Mouse (Mus musculus) forebrain, embryonic 15.5 days (tissue): ENCODE results near the gene Gm5460. TPM values are rescaled to one million over a fixed set of nuclear protein-coding genes. Genes with fewer than 3 reads are reported as not detected.

Experiments
- ATAC-seq: fragments of 200-750 bp; cut with Nextera tagmentation; replicated peaks from 2 replicates; pipeline ENCODE4 v1.8.0; 2017; ENCODE audit warnings: mild to moderate bottlenecking, moderate TSS enrichment, moderate library complexity
- H3K27ac ChIP-seq: fragments of 300-500 bp; sonication (generic); replicated peaks from 2 replicates; pipeline ENCODE4 v1.5.1; 2015; ENCODE audit warnings: mild to moderate bottlenecking, inconsistent platforms
- H3K27me3 ChIP-seq: fragments of 300-500 bp; sonication (generic); 2 replicates; pipeline ENCODE4 v1.6.1; 2015; ENCODE audit warnings: inconsistent platforms
- H3K36me3 ChIP-seq: fragments of 300-500 bp; sonication (generic); 2 replicates; pipeline ENCODE4 v1.6.1; 2015; ENCODE audit warnings: mild to moderate bottlenecking, inconsistent platforms
- H3K4me1 ChIP-seq: fragments of 300-500 bp; sonication (generic); 2 replicates; pipeline ENCODE4 v1.6.1; 2015; ENCODE audit warnings: inconsistent platforms
- H3K4me2 ChIP-seq: fragments of 300-500 bp; sonication (generic); replicated peaks from 2 replicates; pipeline ENCODE4 v1.6.1; 2015; ENCODE audit warnings: mild to moderate bottlenecking, inconsistent platforms
- H3K4me3 ChIP-seq: fragments of 300-500 bp; sonication (generic); 2 replicates; pipeline ENCODE4 v1.5.1; 2015; ENCODE audit warnings: mild to moderate bottlenecking, inconsistent platforms
- H3K9ac ChIP-seq: fragments of 300-500 bp; sonication (generic); replicated peaks from 2 replicates; pipeline ENCODE4 v1.6.1; 2015; ENCODE audit warnings: mild to moderate bottlenecking, inconsistent platforms
- H3K9me3 ChIP-seq: fragments of 300-500 bp; sonication (generic); 2 replicates; pipeline ENCODE4 v1.6.1; 2016; ENCODE audit warnings: inconsistent platforms
- WGBS: fragments of 180-500 bp; shearing (Covaris S2); methylation state at CpG from one replicate; pipeline ENCODE4 v1.1.7; 2015; ENCODE audit warnings: mixed read lengths; 5-methylcytosine and 5-hydroxymethylcytosine counted together
- polyA plus RNA-seq: library from polyadenylated mRNA; unstranded; fragments of >200 nt; fragmentation: Nextera tagmentation; extraction: Ambion mirVana; gene quantifications from 2 replicates; pipeline ENCODE4 v1.2.1, GENCODE M21; 2015

Gene Gm5460
- not detected in 2 replicates for polyA plus RNA-seq

DNA sequence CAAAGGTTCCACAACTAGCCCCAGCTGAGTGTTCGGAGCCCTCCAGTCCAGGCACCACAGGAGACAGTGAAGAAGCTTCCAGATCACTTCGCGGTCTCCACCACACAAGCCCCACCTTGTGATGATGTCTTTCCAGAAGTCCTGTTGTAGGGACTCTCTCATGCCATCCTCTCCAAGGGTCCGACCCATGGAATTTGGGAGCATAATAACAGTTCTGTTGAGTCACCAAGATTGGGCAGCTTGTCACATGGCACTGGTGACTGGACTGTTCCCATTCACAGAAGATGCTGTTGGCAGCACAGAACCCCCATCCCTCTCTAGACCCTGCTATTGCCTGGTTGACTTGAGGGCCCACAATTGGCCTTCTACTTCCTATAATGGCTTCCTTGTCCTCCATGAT is at the start of gene Gm5460:
Gene Gm5460 (plus strand): TSS at position 378 of the 400 bp plus-strand sequence.
- no peak for ATAC-seq

GRCm38 (mm10) chr14:33972679-33973078 is 43.9 kb upstream of the Gm5460 start:
- Histone ChIP-seq H3K9me3 (no peaks in the 10 kb centered on the region), H3K27me3 (no peaks in the 10 kb centered on the region), H3K4me3 (no peak overlapping the region), H3K4me1 (no peaks in the 10 kb centered on the region), H3K4me2 (no peak overlapping the region), H3K27ac (no peak overlapping the region), H3K36me3 (no peaks in the 10 kb centered on the region), H3K9ac (no peak overlapping the region)
- 52% methylated on average over 7 of the region's 7 CpGs for WGBS
- no peak for ATAC-seq

More for the DNA sequence above, at the start of gene Gm5460:
- H3K4me2 ChIP-seq: no peak within 1 kb of the TSS
- H3K27me3 ChIP-seq: no peaks in the 10 kb centered on the region
- H3K9me3 ChIP-seq: no peaks in the 10 kb centered on the region
- no peaks in the 10 kb centered on the region for H3K4me1 ChIP-seq
- H3K27ac ChIP-seq: no peak within 1 kb of the TSS
- H3K4me3 ChIP-seq: no peak within 1 kb of the TSS
- no peaks in the 10 kb centered on the region for H3K36me3 ChIP-seq
- 89% methylated on average over 4 of the region's 4 CpGs for WGBS
- no peak within 1 kb of the TSS for H3K9ac ChIP-seq

- Histone ChIP-seq H3K4me2 (no peak overlapping the region), H3K27me3 (0 out of 2 replicates have a peak, but pooled peaks cover 3% of the 10 kb centered on the region), H3K9me3 (no peaks in the 10 kb centered on the region), H3K27ac (no peak overlapping the region), H3K4me1 (peaks cover 8% of the 10 kb centered on the region), H3K36me3 (no peaks in the 10 kb centered on the region), H3K4me3 (no peak overlapping the region), H3K9ac (no peak overlapping the region)
- no peak for ATAC-seq
- 66% methylated on average over 5 of the region's 5 CpGs for WGBS
Measured at GRCm38 (mm10) chr14:33974752-33975151, 41.8 kb upstream of the Gm5460 start.

DNA sequence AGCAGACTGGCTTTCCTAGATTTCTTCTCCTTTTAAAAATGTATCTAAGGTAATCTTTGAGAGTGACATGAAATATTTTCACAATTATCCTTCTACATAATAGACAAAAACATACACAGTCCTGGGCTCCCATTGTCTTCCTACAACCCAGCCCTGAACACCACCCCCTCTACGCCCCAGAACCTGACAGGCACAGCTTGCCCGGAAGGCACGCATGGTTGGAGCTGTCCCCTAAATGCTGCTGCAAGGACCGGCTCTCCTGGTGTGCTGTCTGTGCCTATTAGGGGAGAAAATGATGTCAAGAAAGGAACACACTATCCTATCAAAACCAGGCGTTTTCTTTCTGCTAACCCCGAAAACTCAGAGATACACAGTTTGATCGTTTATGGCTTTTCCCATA is 38.8 kb upstream of the Gm5460 start:
- Histone ChIP-seq H3K9me3 (no peaks in the 10 kb centered on the region), H3K27me3 (0 out of 2 replicates have a peak, but pooled peaks cover 3% of the 10 kb centered on the region), H3K4me1 (peaks cover 8% of the 10 kb centered on the region), H3K4me3 (no peak overlapping the region), H3K9ac (no peak overlapping the region), H3K27ac (no peak overlapping the region), H3K4me2 (no peak overlapping the region), H3K36me3 (no peaks in the 10 kb centered on the region)
- ATAC-seq: no peak
- 41% methylated on average over 7 of the region's 7 CpGs for WGBS

GRCm38 (mm10) chr14:33978604-33979059 is 37.9 kb upstream of the Gm5460 start, which contains the start of gene Zfp488:
TSS of gene Zfp488 (minus strand) at chr14:33978764.
- H3K4me3 ChIP-seq: peak within 1 kb of the TSS; percentile 40
- H3K9me3 ChIP-seq: no peaks in the 10 kb centered on the region
- 0 out of 2 replicates have a peak, but pooled peaks cover 3% of the 10 kb centered on the region for H3K27me3 ChIP-seq
- H3K4me1 ChIP-seq: peaks cover 8% of the 10 kb centered on the region
- H3K36me3 ChIP-seq: no peaks in the 10 kb centered on the region
- 0 out of 2 replicates have a peak, but pooled peaks have one; percentile 55 for ATAC-seq
- H3K9ac ChIP-seq: peak within 1 kb of the TSS; percentile 32
- no peak within 1 kb of the TSS for H3K27ac ChIP-seq
- WGBS: 2% methylated on average over 25 of the region's 25 CpGs
- peak within 1 kb of the TSS; percentile 77 for H3K4me2 ChIP-seq

DNA sequence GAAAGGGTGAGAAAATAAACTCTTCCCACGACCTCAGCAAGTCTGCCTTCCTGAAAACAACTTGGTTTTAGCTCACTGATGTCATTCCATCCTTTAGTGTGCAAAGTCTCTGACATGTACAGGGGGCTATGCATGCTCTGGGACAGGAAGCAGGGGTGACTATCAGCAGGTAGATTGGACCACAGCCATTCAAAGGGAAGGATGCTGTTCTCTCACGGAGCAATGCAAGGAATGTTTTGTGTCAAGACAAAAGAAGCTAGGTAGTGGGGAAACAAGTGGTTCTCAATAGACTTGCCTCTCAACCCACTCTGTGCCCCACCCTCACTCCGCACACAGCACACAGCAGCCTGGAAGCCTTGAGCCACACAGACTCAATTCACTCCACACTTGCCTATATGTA is 27.4 kb upstream of the Gm5460 start:
- no peaks in the 10 kb centered on the region for H3K4me1 ChIP-seq
- no peak for ATAC-seq
- no peaks in the 10 kb centered on the region for H3K27me3 ChIP-seq
- no peaks in the 10 kb centered on the region for H3K36me3 ChIP-seq
- H3K9ac ChIP-seq: no peak overlapping the region
- no peak overlapping the region for H3K27ac ChIP-seq
- no peak overlapping the region for H3K4me3 ChIP-seq
- 49% methylated on average over 3 of the region's 3 CpGs for WGBS
- H3K4me2 ChIP-seq: no peak overlapping the region
- H3K9me3 ChIP-seq: no peaks in the 10 kb centered on the region

GRCm38 (mm10) chr14:33991971-33992370 is 24.6 kb upstream of the Gm5460 start:
- H3K4me1 ChIP-seq: no peaks in the 10 kb centered on the region
- no peak overlapping the region for H3K27ac ChIP-seq
- ATAC-seq: no peak
- 83% methylated on average over 4 of the region's 4 CpGs for WGBS
- no peak overlapping the region for H3K4me3 ChIP-seq
- H3K4me2 ChIP-seq: no peak overlapping the region
- no peak overlapping the region for H3K9ac ChIP-seq
- no peaks in the 10 kb centered on the region for H3K9me3 ChIP-seq
- no peaks in the 10 kb centered on the region for H3K36me3 ChIP-seq
- no peaks in the 10 kb centered on the region for H3K27me3 ChIP-seq

DNA sequence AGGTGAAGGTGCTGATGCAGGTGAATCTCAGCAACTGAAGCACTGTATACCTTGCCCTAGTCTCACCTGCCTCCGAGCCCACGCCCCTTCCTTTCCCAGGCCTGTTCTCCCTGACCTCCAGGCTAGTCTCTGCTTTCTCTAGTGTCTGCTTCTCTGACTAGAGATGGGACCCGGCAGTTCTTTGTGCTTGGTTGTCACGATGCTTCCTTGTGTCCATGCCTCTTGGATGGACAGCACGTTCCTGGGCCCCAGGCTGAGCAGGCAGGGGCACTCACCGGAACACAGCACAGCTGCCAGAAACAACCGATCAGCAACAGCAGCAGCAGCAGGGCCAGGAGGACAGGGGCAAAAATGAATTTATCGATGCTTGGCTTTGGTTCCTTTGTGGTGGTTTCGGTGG is 23.5 kb upstream of the Gm5460 start:
- no peak for ATAC-seq
- Histone ChIP-seq H3K9ac (no peak overlapping the region), H3K27me3 (no peaks in the 10 kb centered on the region), H3K4me1 (0 out of 2 replicates have a peak, but pooled peaks cover 3% of the 10 kb centered on the region), H3K9me3 (no peaks in the 10 kb centered on the region), H3K4me2 (no peak overlapping the region), H3K36me3 (no peaks in the 10 kb centered on the region), H3K4me3 (no peak overlapping the region), H3K27ac (no peak overlapping the region)
- 91% methylated on average over 9 of the region's 9 CpGs for WGBS

DNA sequence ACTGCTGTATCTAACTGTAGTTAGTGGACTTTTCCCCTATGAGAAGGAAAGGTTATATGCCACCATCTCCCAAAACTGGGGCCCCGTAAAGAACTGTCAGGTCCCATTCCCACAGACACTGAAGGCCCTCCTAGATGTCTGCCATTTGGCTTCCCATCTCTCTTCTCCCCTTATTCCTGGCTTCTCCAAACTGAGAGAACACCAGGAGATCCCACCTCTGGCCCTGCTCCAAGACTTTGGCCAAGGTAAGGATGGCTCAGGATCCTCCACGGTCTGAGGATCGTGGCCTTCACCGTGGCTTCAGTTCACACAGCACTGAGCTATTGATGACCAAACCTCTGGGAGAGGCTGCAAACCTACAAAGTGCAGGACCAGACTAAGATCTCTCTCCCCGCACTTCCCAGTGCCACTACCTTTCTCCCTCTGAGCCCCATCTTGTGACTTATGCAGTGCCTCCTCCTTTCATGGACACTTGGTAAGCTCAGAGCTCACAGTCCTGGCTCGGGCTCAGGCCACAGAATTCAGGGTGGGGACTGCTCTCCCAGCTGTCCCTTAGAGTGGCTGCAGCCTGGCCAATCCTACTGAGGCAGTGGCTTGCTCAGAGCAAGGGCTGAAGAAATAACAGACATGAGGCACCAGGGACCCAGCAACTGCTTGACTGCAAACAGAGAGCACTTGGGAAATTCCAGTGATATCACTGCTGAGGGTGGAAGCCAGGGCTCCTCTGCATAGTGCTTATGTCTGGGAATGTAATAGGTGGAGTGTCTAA is 22.9 kb upstream of the Gm5460 start:
- no peak for ATAC-seq

GRCm38 (mm10) chr14:33997427-33997826 is 19.1 kb upstream of the Gm5460 start:
- H3K9ac ChIP-seq: no peak overlapping the region
- WGBS: 65% methylated on average over 6 of the region's 6 CpGs
- no peak for ATAC-seq
- H3K4me2 ChIP-seq: no peak overlapping the region
- no peak overlapping the region for H3K27ac ChIP-seq
- 0 out of 2 replicates have a peak, but pooled peaks cover 3% of the 10 kb centered on the region for H3K4me1 ChIP-seq
- no peak overlapping the region for H3K4me3 ChIP-seq
- H3K27me3 ChIP-seq: no peaks in the 10 kb centered on the region
- no peaks in the 10 kb centered on the region for H3K9me3 ChIP-seq
- no peaks in the 10 kb centered on the region for H3K36me3 ChIP-seq

More for the DNA sequence above, 22.9 kb upstream of the Gm5460 start:
- H3K36me3 ChIP-seq: no peaks in the 10 kb centered on the region
- H3K27ac ChIP-seq: no peak overlapping the region
- H3K27me3 ChIP-seq: no peaks in the 10 kb centered on the region
- no peak overlapping the region for H3K4me3 ChIP-seq
- H3K4me2 ChIP-seq: no peak overlapping the region
- 0 out of 2 replicates have a peak, but pooled peaks cover 3% of the 10 kb centered on the region for H3K4me1 ChIP-seq
- H3K9ac ChIP-seq: no peak overlapping the region
- no peaks in the 10 kb centered on the region for H3K9me3 ChIP-seq
- WGBS: 88% methylated on average over 6 of the region's 6 CpGs

- Histone ChIP-seq H3K9me3 (no peaks in the 10 kb centered on the region), H3K27me3 (no peaks in the 10 kb centered on the region), H3K9ac (no peak overlapping the region), H3K36me3 (no peaks in the 10 kb centered on the region), H3K4me1 (0 out of 2 replicates have a peak, but pooled peaks cover 3% of the 10 kb centered on the region), H3K4me3 (no peak overlapping the region), H3K4me2 (no peak overlapping the region), H3K27ac (no peak overlapping the region)
- ATAC-seq: no peak
Measured at GRCm38 (mm10) chr14:34000076-34000475, 16.5 kb upstream of the Gm5460 start.

DNA sequence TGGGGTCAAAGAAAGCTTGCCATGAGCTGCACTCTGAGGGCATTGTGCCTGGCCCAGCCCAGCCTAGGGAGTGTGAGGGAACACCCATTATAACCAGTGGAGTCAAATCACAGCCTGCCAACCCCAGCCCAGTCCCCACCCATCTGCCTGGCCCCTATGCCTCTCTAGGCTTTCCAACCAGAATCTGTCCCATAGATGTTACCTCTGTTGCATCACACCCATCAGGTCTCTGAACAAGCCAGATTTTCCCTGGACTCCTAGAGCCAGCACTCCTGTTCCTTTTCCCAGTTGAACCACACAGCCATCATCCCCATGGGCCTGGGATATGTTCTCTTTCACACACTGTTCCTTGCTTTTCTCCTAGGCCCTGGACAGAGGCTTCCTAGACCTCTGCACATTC is 15.1 kb upstream of the Gm5460 start:
- ATAC-seq: no peak
- Histone ChIP-seq H3K9me3 (no peaks in the 10 kb centered on the region), H3K4me1 (0 out of 2 replicates have a peak, but pooled peaks cover 3% of the 10 kb centered on the region), H3K9ac (no peak overlapping the region), H3K4me2 (no peak overlapping the region), H3K36me3 (no peaks in the 10 kb centered on the region), H3K27ac (no peak overlapping the region), H3K4me3 (no peak overlapping the region), H3K27me3 (no peaks in the 10 kb centered on the region)
